Mouse (Mus musculus): ENCODE data around the gene Pdpn. TPM values are rescaled to one million over a fixed set of nuclear protein-coding genes. Genes with fewer than 3 reads are reported as not detected.

The Pdpn gene
- polyA plus RNA-seq, 1 experiment from 2014 or later, result 135 TPM

DNA sequence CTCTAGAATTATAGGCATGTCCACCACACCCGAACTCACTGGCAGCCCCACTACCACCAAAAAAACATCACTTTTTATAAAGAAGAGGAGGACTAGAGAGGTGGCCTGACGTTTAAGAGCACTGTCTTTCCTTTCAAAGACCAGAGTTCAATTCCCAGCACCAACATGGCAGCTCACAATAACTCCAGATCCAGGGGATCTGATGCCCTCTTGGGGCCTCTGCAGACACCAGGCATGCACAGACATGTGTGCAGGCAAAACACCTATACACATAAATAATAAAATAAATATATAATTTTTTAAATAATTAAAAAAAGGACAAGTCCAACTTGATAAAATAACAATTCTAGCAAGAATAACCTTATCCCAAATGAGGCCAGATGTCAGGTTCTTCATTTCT is 80.5 kb downstream of the Pdpn start:
- no peaks in the 10 kb centered on the region for H3K4me1 ChIP-seq (replicated peaks; ENCODE audit: control insufficient read depth, insufficient read depth, low read length)
- no peak overlapping the region for H3K4me2 ChIP-seq (replicated peaks; ENCODE audit: low read depth, low read length)
- no peaks in the 10 kb centered on the region for H3K27me3 ChIP-seq (ENCODE audit: control insufficient read depth, insufficient read depth, low read length)
- H3K27ac ChIP-seq (ENCODE audit: low read depth, low read length), result peak overlapping the region; percentile 76
- 81% methylated on average over 2 of the region's 2 CpGs for WGBS
- H3K9me3 ChIP-seq (ENCODE audit: control insufficient read depth, low read length), result no peaks in the 10 kb centered on the region
- ATAC-seq (ENCODE audit: low FRiP score), result peak; percentile 54
- DNase-seq (ENCODE audit: low spot score), result no peak
- H3K9ac ChIP-seq (ENCODE audit: low read depth, low read length), result no peak overlapping the region
- no peak overlapping the region for H3K4me3 ChIP-seq (ENCODE audit: low read depth, low read length)
- H3K36me3 ChIP-seq (ENCODE audit: control insufficient read depth, insufficient read depth, low read length), result no peaks in the 10 kb centered on the region

Other genes starting within 250 kb of the Pdpn start
- 16.5 and 20.7 TPM in 2 replicates for gene Prdm2, start 86.6 kb downstream of the Pdpn start, polyA plus RNA-seq (2014; fragmentation: Nextera tagmentation; extraction: Ambion mirVana)
- 0.51 TPM in 1 of 2 replicates, not detected in the other for gene Lrrc38, start 50.2 kb upstream of the Pdpn start, polyA plus RNA-seq (2014; fragmentation: Nextera tagmentation; extraction: Ambion mirVana)
- gene Pramel1, start 94.9 kb upstream of the Pdpn start, polyA plus RNA-seq (2014; fragmentation: Nextera tagmentation; extraction: Ambion mirVana), result not detected in 2 replicates
- gene Pramef8, start 112.9 kb upstream of the Pdpn start, polyA plus RNA-seq (2014; fragmentation: Nextera tagmentation; extraction: Ambion mirVana), result 17.0 and 19.4 TPM in 2 replicates
- not detected in 2 replicates for gene Oog4, start 150.8 kb upstream of the Pdpn start, polyA plus RNA-seq (2014; fragmentation: Nextera tagmentation; extraction: Ambion mirVana)
- gene Gm13043, start 211.8 kb upstream of the Pdpn start, polyA plus RNA-seq (2014; fragmentation: Nextera tagmentation; extraction: Ambion mirVana), result not detected in 2 replicates
- gene Gm13040, start 236.4 kb upstream of the Pdpn start, polyA plus RNA-seq (2014; fragmentation: Nextera tagmentation; extraction: Ambion mirVana), result not detected in 2 replicates

Measured in hindbrain, embryonic 11.5 days (tissue).